Mouse (Mus musculus) CD4-positive, CD25-positive, alpha-beta regulatory T cell, adult 2 months (primary cell): Measurements from ENCODE around the gene Prmt7.

Source experiments
- DNase-seq: peaks from one replicate; pipeline ENCODE4 v3.0.0-alpha.2; 2012; ENCODE audit warnings: low read depth, low spot score

Prmt7 gene

DNA sequence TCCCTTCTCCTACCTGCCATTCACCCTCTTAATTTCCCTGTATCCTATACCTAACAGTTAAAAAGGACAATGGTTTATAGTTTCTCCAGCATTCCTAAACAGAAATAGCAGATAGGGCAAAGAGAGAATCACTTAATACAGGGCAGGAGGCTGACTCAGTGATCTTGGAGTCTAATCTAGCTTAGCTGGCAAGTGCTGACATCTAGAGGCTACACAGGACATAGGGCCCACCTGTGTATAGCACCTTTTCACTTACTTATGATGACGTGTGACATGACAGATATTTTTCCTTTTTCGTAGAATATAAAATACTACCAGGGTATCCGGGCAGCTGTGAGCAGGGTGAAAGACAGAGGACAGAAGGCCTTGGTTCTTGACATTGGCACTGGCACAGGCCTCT, 8.9 kb downstream of the Prmt7 start:
- DNase-seq, result no peak

DNA sequence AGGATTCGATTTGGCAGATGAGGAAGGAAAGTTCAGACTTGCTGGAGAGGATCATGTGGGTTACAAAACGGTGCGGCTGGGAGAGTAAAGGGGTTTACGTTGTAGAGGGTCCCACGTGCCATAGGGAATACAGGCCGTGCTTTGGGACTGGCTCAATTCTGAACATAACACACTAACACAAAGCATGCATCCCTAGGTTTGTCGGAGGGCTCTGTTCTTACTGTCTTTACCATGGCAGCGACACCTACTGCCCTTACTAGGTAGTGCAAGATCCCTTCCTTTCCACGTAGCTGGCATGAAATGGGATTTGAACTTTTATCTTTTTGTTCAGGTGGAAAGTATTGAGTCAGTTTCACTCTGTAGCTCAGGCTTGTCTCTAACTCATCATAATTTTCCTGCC, 15.9 kb downstream of the Prmt7 start:
- DNase-seq, result peak; percentile 75

DNA sequence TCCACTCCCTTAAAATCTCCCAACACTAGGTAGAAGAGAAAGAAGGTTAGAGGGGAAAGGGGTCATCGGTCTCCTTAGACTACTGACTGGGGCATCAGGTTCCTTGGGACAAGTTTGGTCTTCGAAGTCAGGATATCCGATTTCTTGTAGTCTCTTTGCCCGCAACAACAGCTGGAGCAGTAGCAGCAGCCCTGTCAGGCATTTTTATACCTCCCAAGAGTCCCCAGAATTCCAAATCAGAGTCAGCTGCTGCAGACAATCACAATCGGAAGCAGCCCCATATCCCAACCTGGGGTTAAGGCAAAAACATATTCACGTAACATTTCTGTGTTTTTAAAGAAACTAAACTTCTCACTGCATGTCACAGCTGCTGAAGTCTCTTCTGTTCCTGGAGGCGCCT, 20.8 kb downstream of the Prmt7 start:
- DNase-seq, result no peak

DNA sequence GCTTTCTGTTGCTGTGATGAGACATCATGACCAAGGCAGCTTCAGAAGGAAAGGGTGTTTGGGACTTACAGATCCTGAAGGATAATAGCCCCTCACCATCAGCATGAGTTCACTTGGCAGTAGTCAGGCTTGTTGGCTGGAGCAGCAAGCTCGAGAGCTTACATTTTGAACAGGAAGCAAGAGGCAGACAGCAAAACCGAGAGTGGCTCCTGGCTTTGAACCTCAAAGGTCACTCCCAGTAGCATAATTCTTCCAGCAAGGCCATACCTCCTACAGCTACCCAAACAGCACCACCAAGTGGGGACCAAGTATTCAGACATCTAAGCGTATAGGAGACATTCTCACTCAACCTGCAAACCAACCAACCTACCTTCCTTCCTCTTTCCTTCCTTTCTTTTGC, 22.0 kb downstream of the Prmt7 start:
- DNase-seq, result peak; percentile 21

DNA sequence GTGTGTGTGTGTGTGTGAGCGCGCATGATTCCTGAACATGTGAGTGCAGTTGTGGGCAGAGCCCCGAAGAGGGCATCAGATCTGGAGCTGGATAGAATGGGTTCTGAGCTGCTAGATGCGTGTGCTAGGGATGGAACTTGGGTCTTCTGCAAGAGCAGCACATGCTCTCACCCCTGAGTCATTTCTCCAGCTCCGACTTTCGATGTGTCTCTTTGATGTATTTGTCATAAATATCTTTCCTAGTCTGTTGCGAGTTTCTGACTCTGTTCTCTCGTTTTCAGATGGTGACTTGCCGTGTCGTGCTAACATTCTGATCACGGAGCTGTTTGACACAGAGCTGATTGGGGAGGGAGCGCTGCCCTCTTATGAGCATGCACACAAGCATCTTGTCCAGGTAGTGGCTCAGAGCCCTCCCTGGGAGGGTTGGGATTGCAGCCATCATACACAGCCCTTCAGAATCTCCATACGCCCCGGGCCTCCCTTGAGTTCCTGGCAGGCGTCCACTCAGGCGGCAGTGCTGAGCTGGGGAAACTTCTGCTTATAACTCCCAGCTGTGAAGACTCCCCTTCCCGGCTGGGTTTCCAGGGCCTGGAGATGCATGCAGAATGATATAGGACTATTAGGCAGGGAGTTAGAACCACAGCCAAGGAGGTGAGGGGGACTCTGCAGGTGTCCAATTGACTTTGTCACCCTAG, 24.0 kb downstream of the Prmt7 start:
- DNase-seq, result no peak

DNA sequence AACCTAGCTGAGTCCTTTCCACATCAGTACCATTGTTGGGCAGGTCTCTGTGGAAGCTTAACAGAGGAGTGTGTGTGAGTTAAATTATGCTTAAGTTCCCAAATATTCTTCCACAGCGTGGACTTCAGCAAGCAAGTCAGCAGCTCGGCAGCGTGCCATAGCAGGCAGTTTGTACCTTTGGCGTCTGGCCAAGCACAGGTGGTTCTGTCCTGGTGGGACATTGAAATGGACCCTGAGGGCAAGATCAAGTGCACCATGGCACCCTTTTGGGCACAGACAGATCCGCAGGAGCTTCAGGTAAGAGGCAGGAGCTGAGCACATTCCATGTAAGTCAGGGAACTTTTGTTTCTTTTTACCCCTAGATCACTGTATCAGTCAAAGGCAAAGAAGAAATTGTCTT, 26.4 kb downstream of the Prmt7 start:
- DNase-seq, result no peak

DNA sequence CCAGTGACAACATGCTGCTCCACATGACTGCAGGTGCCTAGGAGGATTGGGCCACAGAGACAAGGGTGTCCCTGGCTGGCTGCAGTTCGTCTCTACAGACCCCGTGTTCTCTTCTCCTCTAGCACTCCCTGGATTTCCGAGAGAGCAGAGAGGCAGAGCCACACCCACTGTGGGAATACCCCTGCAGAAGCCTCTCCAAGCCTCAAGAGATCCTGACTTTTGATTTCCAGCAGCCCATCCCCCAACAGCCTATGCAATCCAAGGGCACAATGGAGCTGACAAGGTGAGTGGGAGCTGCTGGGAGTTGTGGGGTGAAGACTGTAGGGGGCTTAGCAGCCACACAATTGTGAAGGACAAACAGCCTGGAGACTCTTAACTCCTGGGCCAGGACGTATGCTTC, 39.5 kb downstream of the Prmt7 start:
- no peak for DNase-seq

DNA sequence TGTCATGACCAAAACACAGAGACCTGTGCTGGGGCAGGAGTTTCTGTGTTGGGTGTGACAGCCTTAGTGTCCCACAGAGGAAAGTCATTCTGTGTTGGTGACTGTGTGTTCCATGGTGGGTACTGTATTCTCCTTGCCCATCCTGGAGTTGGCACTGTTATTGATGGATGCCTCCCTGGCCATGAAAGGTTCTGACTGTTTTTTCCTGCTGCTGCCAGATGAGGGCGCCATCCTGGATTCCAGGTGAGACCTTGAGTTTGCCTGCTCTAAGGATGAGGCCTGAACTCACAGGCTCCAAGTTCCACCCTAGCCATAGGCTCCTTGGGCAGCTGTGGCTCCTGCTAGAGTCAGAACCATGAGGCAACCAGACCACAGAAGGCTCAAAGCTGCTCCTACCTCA, 47.4 kb downstream of the Prmt7 start:
- peak; percentile 41 for DNase-seq

DNA sequence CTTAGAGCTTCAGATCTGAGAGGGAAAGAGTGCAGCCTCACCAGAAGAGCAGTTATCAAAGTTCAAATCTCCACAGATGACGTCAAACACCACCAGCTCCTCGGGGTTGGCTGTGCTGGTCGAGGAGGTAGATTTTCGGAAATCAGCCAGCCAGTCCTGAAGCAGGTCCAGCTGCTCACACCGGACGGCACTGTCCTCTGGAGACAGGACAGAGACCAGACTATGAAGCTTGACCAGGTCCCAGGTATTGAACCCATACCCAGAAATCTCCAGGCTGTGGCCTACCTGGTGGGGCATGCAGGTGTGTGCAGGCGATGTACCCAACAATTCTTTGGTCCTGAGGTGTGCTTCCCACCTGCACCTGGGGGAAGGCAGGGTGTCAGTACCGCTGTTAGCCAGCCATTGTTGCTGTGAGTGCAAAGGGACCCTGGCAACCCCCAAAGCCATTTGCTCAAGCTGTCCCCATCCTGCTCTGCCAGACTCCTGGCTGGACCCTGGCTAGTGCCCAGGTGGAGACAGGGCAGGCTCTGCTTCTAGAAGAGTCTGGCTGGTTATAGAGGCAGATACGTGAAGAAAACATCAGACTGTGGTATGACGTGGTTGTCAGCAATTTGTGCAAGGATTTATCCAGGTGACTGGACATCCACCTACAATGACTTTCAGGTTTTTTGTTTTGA, 49.0 kb downstream of the Prmt7 start:
- DNase-seq, result peak; percentile 36

DNA sequence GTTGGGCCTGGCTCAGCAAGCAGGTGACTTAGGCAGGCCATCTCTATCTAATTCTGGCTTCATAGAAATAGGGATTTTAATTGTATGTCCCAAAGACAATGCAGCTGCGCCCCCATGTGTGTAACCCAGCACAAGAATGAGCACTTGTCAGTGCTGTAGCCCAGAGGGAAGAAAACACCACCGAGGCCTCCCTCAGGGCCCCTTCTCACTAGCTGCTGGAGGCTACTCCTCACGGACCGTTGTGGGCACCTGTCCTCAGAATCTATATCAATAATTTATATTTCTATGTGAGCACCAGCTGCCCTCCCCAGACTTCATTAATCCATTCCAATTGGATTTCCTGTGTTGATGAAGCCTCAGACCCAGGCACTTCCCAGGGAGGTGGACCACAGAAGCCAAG, 50.2 kb downstream of the Prmt7 start:
- no peak for DNase-seq

DNA sequence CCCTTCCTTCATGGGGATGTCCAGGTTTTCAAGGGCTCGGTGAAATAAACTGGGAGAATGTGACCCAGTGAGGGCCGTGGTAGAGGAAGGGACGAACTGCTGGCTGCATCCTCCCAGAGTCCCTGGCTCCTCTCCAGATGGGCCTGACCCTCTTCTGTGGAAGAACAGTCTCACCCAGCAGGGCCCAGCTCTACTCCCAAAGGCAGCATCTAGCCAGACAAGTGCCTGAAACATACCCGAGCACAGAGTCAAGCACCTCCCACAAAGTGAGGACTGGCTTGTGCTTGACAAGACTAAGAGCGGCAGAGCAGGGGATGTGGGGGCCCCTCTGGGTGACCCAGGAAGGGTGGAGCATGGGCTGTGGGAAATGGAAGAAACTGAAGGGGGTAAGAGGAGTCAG, 51.6 kb downstream of the Prmt7 start:
- DNase-seq, result no peak

DNA sequence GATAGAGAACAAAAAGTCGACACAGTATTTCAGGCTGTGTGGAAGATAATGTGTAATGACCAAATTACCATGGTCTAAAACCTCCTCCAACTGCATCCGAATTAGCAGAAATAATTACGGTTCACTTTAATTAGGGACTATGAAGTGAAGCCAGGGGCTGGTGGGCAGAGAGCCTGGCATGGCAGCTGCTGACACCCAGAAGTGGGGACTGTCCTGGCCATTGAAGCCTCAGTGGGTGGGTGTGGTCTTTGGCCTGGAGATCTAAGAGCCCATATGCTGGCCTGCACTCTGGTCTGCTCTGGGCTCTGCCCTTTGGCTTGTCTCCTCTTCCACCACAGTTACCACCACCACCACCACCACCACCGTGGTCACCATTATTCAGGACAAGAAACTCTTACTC, 53.2 kb downstream of the Prmt7 start:
- no peak for DNase-seq

DNA sequence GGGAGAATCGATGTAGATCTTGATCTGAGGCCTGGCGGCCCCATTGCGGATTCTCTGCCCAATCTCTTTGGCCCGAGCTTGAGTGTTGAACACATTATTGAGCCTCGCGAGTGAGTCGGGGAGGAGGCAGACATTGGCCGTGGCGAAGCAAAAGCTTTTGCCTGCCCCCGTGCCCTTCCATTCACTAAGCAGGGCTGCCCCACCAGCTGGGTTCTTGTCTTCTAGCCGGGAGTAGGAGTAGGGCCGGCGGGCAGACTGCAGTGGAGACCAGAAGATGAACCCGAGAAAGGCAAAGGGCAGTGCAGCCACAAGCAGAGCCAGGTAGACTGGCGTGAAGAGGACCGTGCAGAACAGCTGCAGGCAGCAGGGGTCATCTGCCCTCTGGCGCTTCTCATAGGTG, 54.7 kb downstream of the Prmt7 start:
- DNase-seq, result no peak

DNA sequence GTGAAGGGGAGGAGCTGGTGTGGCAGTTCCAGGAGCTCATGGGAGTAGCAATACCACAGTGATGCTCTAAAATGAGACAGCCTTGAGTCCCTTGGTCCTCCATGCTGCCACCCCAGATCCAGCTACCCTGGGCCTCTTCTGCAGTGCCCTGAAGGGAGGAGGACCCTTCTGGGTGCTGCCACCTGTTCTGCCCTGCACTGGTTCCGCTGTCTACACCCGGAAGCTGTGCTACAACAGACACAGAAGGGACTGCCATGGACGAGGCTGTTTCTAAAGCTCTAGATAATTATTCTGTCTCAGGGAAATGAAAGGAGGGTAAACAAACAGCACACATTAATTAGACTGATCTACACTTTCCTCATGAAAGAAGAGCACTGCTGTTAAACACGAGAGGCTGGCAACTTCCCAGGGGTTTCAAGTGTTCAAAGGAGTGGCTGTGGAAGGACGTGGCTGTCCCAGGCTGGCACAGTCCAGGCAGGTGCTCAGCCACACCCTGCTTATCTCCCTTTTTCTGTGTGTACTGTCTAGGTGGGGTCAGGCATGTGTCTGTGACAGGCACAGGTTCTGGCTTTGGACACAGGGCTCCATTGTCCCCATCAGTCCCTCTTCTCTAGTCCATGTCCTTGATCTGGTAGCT, 58.1 kb downstream of the Prmt7 start:
- DNase-seq, result no peak

DNA sequence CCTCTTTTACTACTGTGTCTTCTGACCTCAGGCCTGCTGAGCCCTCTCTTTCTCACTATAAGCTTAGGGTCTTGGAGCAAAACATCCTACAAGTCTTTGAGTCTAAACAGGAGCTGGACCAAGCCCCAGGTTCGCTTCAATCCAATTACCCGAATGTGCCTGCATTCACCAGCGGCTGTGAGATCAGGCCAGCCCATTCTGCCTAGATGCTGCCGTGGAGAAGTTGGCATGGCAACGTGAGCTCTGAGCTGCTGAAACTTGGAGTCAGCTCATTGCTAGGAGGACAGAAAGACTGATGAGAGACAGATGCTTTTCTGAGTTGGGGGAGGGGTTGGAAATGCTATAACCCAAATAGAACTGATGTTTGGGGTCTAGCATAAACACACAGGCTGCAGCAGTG, 60.1 kb downstream of the Prmt7 start:
- DNase-seq, result no peak

DNA sequence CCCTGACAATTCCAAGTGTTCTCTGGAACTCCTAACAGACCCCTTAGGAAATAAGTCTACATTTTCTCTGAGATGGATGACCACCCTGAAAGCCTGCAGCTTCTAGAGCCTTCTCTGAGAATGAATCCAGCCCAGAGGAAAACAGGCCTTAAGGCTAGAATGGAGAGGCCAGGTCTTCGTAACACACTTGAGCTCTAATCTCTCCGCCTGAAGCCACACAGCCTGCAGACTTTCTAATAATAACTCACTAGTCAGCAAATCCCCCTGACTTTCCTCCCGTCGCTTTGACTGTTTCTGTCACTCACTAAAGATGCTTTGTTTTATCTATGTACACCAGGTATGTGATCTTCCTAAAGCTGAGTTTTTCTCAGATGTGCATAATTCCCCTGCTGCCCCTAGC, 60.6 kb downstream of the Prmt7 start:
- DNase-seq, result no peak

DNA sequence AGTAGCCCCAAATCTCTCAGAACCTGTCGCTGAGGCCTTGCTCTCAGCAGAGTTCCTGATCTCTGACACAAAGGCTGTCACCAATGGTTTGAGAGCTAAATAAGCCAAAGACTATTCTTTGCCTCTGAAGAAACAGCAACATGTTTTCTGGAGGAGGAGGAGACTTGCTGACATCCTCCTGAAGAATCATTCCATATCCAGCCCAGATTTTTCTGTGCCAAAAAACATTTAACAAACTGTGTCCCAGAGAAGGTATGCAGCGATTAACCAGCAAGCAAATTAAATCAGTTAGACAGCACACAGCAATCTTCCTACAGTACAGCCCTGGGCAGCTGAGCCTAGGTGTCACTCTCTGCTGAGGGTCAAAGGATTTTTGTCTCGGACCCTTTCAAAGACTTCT, 62.7 kb downstream of the Prmt7 start:
- DNase-seq, result no peak

DNA sequence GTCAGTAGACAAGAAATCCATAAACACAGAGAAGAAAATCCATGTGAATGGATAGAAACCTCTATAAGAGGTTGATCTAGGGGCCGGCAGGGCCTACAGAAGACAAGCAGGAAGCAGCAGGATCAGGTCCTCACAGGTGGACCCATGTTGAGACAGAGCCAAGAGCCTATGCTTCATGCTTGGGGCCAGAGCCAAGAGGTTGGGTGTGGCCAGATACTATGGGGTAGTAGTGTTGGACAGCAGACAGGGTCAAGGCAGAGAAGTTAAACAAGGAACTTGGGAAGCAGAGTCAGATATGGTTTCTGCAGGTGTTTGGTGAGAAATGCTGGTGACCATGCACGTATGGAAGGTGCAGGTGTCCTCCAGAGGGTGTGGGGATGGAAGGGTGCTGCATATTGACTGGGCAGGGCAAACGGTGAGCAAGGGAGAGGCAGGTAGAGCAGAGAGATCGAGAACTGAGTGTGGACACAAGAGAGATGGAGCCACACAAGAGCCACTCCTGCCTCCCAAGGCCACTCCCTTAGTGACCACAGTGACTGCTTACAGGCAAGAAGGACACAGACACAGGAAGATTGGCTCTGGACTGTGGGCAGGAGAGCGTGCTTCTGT, 66.1 kb downstream of the Prmt7 start:
- no peak for DNase-seq

DNA sequence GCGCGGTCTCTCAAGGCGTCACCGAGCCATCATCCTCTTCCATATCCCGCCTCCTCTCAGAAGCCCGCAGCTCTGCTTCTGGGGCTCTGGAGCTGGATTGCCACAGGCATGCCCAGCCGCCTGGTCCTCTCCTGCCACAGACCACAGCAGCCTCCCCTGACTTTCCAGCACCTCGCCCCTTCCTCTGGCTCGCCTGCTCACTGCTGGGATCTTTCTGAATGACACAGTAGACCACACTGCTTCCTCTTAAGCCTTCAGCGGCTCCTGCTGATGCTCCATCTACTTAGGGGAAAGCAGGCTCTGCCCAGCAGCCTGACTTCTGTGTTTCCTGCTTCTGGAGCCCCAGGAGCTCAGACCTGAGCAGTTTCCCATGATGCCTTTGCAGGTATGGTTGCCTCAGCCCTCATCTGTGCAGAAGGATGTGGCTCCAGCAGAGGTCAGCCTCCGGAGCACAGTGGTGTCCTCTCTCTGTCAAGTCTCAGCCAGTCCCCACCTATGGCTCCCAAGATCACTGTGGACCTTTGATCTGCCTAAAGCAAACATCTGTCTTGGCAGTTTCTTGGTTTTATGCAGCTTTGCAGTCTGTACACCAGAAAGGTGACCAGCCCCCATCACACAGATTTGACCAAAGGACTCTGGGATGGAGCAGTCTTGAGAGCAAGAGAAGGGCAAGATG, 67.8 kb downstream of the Prmt7 start:
- no peak for DNase-seq

DNA sequence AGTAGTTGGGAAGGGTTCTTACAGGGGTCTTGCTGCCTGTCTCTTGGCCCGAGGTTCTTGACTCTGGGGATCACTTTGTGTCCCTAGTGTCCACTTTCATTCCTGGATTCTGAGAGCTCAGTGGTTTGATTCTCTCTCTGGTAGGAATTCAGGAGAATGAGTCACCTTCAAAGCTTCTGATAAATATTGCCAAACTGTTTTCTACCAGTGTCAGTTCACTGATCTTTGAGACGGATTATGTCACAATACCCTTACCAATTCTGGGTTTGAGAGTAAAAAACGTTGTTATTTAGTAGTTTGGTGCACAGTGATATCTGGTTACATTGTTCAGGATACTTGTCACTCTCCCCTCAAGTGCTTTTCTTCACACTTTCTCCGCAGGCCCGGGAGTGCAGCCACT, 69.4 kb downstream of the Prmt7 start:
- DNase-seq, result no peak

DNA sequence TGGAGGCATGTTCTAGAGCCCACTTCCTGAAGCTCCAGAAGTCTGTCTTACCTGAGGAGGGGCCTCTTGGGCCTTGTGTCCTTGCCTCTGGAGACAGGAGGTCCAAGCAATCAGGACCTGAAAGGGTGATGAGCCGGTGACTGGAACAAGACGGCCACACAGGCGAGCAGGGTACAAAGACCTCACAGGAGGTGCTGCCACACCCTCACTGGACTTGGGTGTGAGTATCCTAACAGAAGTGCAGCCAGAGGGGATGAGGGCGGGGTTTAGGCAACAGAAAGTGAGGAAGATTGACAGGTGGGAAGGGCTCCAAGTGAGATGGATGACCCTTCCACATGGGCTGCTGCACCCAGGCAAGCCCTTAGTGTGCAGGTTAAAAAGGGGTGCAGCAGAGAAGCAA, 70.1 kb downstream of the Prmt7 start:
- no peak for DNase-seq

DNA sequence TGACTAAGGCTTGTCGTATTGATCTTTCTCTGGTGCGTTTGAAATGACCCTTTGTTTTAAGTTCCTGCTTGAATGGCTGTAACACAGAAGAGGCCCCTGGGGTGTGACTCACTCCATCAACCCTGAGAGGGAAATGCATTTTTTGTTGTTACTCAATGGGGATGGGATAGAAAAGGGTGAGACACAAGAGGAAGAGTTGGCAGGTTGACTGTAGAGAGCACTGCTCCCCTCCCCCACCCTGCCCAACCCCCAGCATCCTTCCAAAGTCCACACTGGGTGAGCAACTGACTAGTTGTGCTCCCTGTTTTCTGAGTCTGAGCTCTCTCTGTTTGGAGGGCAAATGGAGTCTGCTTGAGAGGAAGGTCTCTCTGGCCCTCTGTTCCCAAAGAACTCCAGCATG, 76.7 kb downstream of the Prmt7 start:
- no peak for DNase-seq
